Mouse (Mus musculus) midbrain, embryonic 12.5 days (tissue): ENCODE measurements around the gene Fcgbp. TPM values are rescaled to one million over a fixed set of nuclear protein-coding genes. Genes with fewer than 3 reads are reported as not detected.
A peak's percentile ranks its signal among the peaks of the same experiment; 100 is the strongest.

Experiments
- ATAC-seq: fragments of 200-750 bp; cut with Nextera tagmentation; 2 replicates; pipeline ENCODE4 v1.8.0; 2017; ENCODE audit warnings: low read depth, moderate TSS enrichment, moderate library complexity; ENCODE audit not compliant: low FRiP score
- H3K27ac ChIP-seq: fragments of 300-500 bp; sonication (generic); replicated peaks from 2 replicates; pipeline ENCODE4 v1.5.1; 2016; ENCODE audit warnings: mild to moderate bottlenecking
- H3K27me3 ChIP-seq: fragments of 300-500 bp; sonication (generic); 2 replicates; pipeline ENCODE4 v1.6.1; 2016; ENCODE audit warnings: mild to moderate bottlenecking
- H3K36me3 ChIP-seq: fragments of 300-500 bp; sonication (generic); 2 replicates; pipeline ENCODE4 v1.6.1; 2016
- H3K4me1 ChIP-seq: fragments of 300-500 bp; sonication (generic); 2 replicates; pipeline ENCODE4 v1.6.1; 2016
- H3K4me2 ChIP-seq: fragments of 300-500 bp; sonication (generic); replicated peaks from 2 replicates; pipeline ENCODE4 v1.6.1; 2016; ENCODE audit warnings: mild to moderate bottlenecking, moderate library complexity
- H3K4me3 ChIP-seq: fragments of 300-500 bp; sonication (generic); 2 replicates; pipeline ENCODE4 v1.5.1; 2016; ENCODE audit warnings: mild to moderate bottlenecking
- H3K9ac ChIP-seq: fragments of 300-500 bp; sonication (generic); replicated peaks from 2 replicates; pipeline ENCODE4 v1.6.1; 2016; ENCODE audit warnings: mild to moderate bottlenecking, moderate library complexity
- H3K9me3 ChIP-seq: fragments of 300-500 bp; sonication (generic); 2 replicates; pipeline ENCODE4 v1.6.1; 2016; ENCODE audit warnings: mild to moderate bottlenecking
- whole genome bisulfite sequencing: fragments of 180-500 bp; shearing (Covaris S2); methylation state at CpG from one replicate; pipeline ENCODE4 v1.1.7; 2016; 5-methylcytosine and 5-hydroxymethylcytosine counted together
- polyA plus RNA-seq: library from polyadenylated mRNA; unstranded; fragments of >200 nt; fragmentation: Nextera tagmentation; extraction: Ambion mirVana; gene quantifications from 2 replicates; pipeline ENCODE4 v1.2.1, GENCODE M21; 2016

The Fcgbp gene
- 0.10 and 0.28 TPM in 2 replicates for polyA plus RNA-seq

GRCm38 (mm10) chr7:28070531-28071298, at the start of gene Fcgbp:
Gene Fcgbp, plus strand, starts transcription at chr7:28071236.
- WGBS = 90% methylated on average over 21 of the region's 21 CpGs
- Histone ChIP-seq H3K27ac (no peak within 1 kb of the TSS), H3K4me3 (no peak within 1 kb of the TSS), H3K9me3 (no peaks in the 10 kb centered on the region), H3K4me1 (no peaks in the 10 kb centered on the region), H3K36me3 (no peaks in the 10 kb centered on the region), H3K27me3 (peaks cover 6% of the 10 kb centered on the region; the same call in 1 of the 2 replicates), H3K4me2 (no peak within 1 kb of the TSS), H3K9ac (no peak within 1 kb of the TSS)
- no peak for ATAC-seq

GRCm38 (mm10) chr7:28044524-28044923, 26.5 kb upstream of the Fcgbp start:
- WGBS = 94% methylated on average over 4 of the region's 4 CpGs
- H3K36me3 ChIP-seq = peaks cover 94% of the 10 kb centered on the region
- no peak overlapping the region for H3K4me3 ChIP-seq
- no peak overlapping the region for H3K9ac ChIP-seq
- H3K27ac ChIP-seq = no peak overlapping the region
- ATAC-seq = no peak
- H3K4me1 ChIP-seq = peaks cover 10% of the 10 kb centered on the region
- no peaks in the 10 kb centered on the region for H3K9me3 ChIP-seq
- no peaks in the 10 kb centered on the region for H3K27me3 ChIP-seq
- no peak overlapping the region for H3K4me2 ChIP-seq

- under 1% methylated on average over 52 of the region's 52 CpGs for WGBS
- H3K27ac ChIP-seq = no peak within 1 kb of the TSS
These were observed 21.3 kb upstream of the Fcgbp start, which contains the start of gene Psmc4 for GRCm38 (mm10) chr7:28049476-28050409. Gene Psmc4, minus strand, starts transcription at chr7:28050101.

GRCm38 (mm10) chr7:28050584-28050983, 20.5 kb upstream of the Fcgbp start:
- peak overlapping the region; percentile 32 for H3K4me2 ChIP-seq
- no peak for ATAC-seq
- no peaks in the 10 kb centered on the region for H3K9me3 ChIP-seq
- peaks cover 10% of the 10 kb centered on the region for H3K4me1 ChIP-seq
- H3K36me3 ChIP-seq = peaks cover 34% of the 10 kb centered on the region
- H3K9ac ChIP-seq = no peak overlapping the region
- 0 out of 2 replicates have a peak overlapping the region, but pooled peaks have one; percentile 12 for H3K4me3 ChIP-seq
- H3K27ac ChIP-seq = no peak overlapping the region
- H3K27me3 ChIP-seq = 0 out of 2 replicates have a peak, but pooled peaks cover 3% of the 10 kb centered on the region
- WGBS = 63% methylated on average over 17 of the region's 17 CpGs

More at GRCm38 (mm10) chr7:28049476-28050409, 21.3 kb upstream of the Fcgbp start, which contains the start of gene Psmc4:
- Histone ChIP-seq H3K9ac (peak within 1 kb of the TSS; percentile 79), H3K4me1 (peaks cover 10% of the 10 kb centered on the region), H3K4me3 (peak within 1 kb of the TSS; percentile 70), H3K9me3 (no peaks in the 10 kb centered on the region), H3K4me2 (peak within 1 kb of the TSS; percentile 92), H3K27me3 (0 out of 2 replicates have a peak, but pooled peaks cover 3% of the 10 kb centered on the region), H3K36me3 (peaks cover 43% of the 10 kb centered on the region)
- peak; percentile 97 for ATAC-seq

GRCm38 (mm10) chr7:28053046-28053930, 17.7 kb upstream of the Fcgbp start:
- H3K36me3 ChIP-seq = peaks cover 7% of the 10 kb centered on the region
- H3K27me3 ChIP-seq = 0 out of 2 replicates have a peak, but pooled peaks cover 3% of the 10 kb centered on the region
- no peak overlapping the region for H3K9ac ChIP-seq
- H3K27ac ChIP-seq = no peak overlapping the region
- H3K4me3 ChIP-seq = no peak overlapping the region
- no peak for ATAC-seq
- H3K4me1 ChIP-seq = peaks cover 10% of the 10 kb centered on the region
- H3K9me3 ChIP-seq = no peaks in the 10 kb centered on the region
- 82% methylated on average over 6 of the region's 6 CpGs for WGBS
- no peak overlapping the region for H3K4me2 ChIP-seq

GRCm38 (mm10) chr7:28059972-28060371, 11.1 kb upstream of the Fcgbp start:
- no peaks in the 10 kb centered on the region for H3K36me3 ChIP-seq
- no peak for ATAC-seq
- H3K4me3 ChIP-seq = no peak overlapping the region
- H3K4me2 ChIP-seq = no peak overlapping the region
- H3K27me3 ChIP-seq = no peaks in the 10 kb centered on the region; the same call in 1 of the 2 replicates
- H3K9ac ChIP-seq = no peak overlapping the region
- H3K4me1 ChIP-seq = no peaks in the 10 kb centered on the region
- WGBS = 93% methylated on average over 1 of the region's 1 CpGs
- no peaks in the 10 kb centered on the region for H3K9me3 ChIP-seq
- no peak overlapping the region for H3K27ac ChIP-seq

- H3K36me3 ChIP-seq = no peaks in the 10 kb centered on the region
- ATAC-seq = no peak
- H3K9ac ChIP-seq = no peak overlapping the region
- H3K4me1 ChIP-seq = no peaks in the 10 kb centered on the region
- H3K27me3 ChIP-seq = peaks cover 6% of the 10 kb centered on the region; the same call in 1 of the 2 replicates
- H3K4me3 ChIP-seq = no peak overlapping the region
- no peak overlapping the region for H3K27ac ChIP-seq
- no peaks in the 10 kb centered on the region for H3K9me3 ChIP-seq
- 83% methylated on average over 3 of the region's 3 CpGs for WGBS
- no peak overlapping the region for H3K4me2 ChIP-seq
These were observed 2.4 kb upstream of the Fcgbp start for GRCm38 (mm10) chr7:28068661-28069060.

GRCm38 (mm10) chr7:28069546-28070172, 1.4 kb upstream of the Fcgbp start:
- WGBS = 45% methylated on average over 3 of the region's 3 CpGs
- H3K36me3 ChIP-seq = no peaks in the 10 kb centered on the region
- no peak overlapping the region for H3K27ac ChIP-seq
- ATAC-seq = no peak
- H3K4me2 ChIP-seq = no peak overlapping the region
- H3K4me1 ChIP-seq = no peaks in the 10 kb centered on the region
- peaks cover 6% of the 10 kb centered on the region; the same call in 1 of the 2 replicates for H3K27me3 ChIP-seq
- H3K4me3 ChIP-seq = no peak overlapping the region
- no peak overlapping the region for H3K9ac ChIP-seq
- H3K9me3 ChIP-seq = no peaks in the 10 kb centered on the region

GRCm38 (mm10) chr7:28084215-28084614, 13.2 kb downstream of the Fcgbp start:
- ATAC-seq = no peak

GRCm38 (mm10) chr7:28086236-28086635, 15.2 kb downstream of the Fcgbp start:
- WGBS = 83% methylated on average over 16 of the region's 16 CpGs
- Histone ChIP-seq H3K9me3 (no peaks in the 10 kb centered on the region), H3K4me2 (no peak overlapping the region), H3K9ac (no peak overlapping the region), H3K4me1 (no peaks in the 10 kb centered on the region), H3K36me3 (no peaks in the 10 kb centered on the region), H3K27ac (no peak overlapping the region), H3K4me3 (no peak overlapping the region), H3K27me3 (no peaks in the 10 kb centered on the region)
- no peak for ATAC-seq

More at GRCm38 (mm10) chr7:28084215-28084614, 13.2 kb downstream of the Fcgbp start:
- Histone ChIP-seq H3K9ac (no peak overlapping the region), H3K4me2 (no peak overlapping the region), H3K27ac (no peak overlapping the region), H3K9me3 (no peaks in the 10 kb centered on the region), H3K4me3 (no peak overlapping the region), H3K4me1 (no peaks in the 10 kb centered on the region), H3K36me3 (no peaks in the 10 kb centered on the region), H3K27me3 (no peaks in the 10 kb centered on the region)
- 92% methylated on average over 7 of the region's 7 CpGs for WGBS

GRCm38 (mm10) chr7:28093541-28093940, 22.5 kb downstream of the Fcgbp start:
- Histone ChIP-seq H3K4me2 (no peak overlapping the region), H3K9me3 (no peaks in the 10 kb centered on the region), H3K9ac (no peak overlapping the region), H3K27ac (no peak overlapping the region), H3K36me3 (no peaks in the 10 kb centered on the region), H3K4me3 (no peak overlapping the region), H3K4me1 (no peaks in the 10 kb centered on the region), H3K27me3 (no peaks in the 10 kb centered on the region)
- WGBS = 52% methylated on average over 11 of the region's 11 CpGs
- no peak for ATAC-seq
